Comparison of ENCODE assay signal across 32 mouse cellular contexts in genomic region chr9:99703711-99704110, GRCm38 (mm10). TPM values are rescaled to one million over a fixed set of nuclear protein-coding genes. Genes with fewer than 3 reads are reported as not detected.
DNase-seq lines count a peak whose midpoint lies in the region; ATAC-seq and TF ChIP-seq lines count a peak whose summit lies in the region.
"Had no signal": no experiment of that assay in that cellular context is flagged by ENCODE, and none has a peak within 500 bp of the region (broad histone marks: within the 10 kb centered on the region; RNA-seq: fewer than 3 reads in every experiment).

No protein-coding gene starts in this region.

- no peak for TF ChIP-seq CTCF in lung, adult 2 months (IDR thresholded peaks at IDR 0.05; ENCODE audit: insufficient read depth, low read length)
- TF ChIP-seq CTCF in stomach, postnatal 0 days (IDR thresholded peaks at IDR 0.05; ENCODE audit: low read depth) = no peak

- H3K27ac ChIP-seq in stomach, postnatal 0 days (replicated peaks) = peak overlapping the region; percentile 70
- H3K27ac ChIP-seq: gastrocnemius, adult 2 months; heart, embryonic 15.5 days; hindbrain, embryonic 10.5 days; hindbrain, embryonic 13.5 days; hindbrain, postnatal 0 days had no signal

- no peak overlapping the region for H3K4me2 ChIP-seq in stomach, postnatal 0 days (replicated peaks; ENCODE audit: low read depth)
- H3K4me2 ChIP-seq: heart, embryonic 12.5 days; heart, embryonic 15.5 days; hindbrain, embryonic 13.5 days had no signal

- H3K36me3 ChIP-seq in stomach, postnatal 0 days (ENCODE audit: control insufficient read depth, insufficient read depth, low read length) = no peaks in the 10 kb centered on the region
- H3K36me3 ChIP-seq: G1E; heart, embryonic 12.5 days; heart, embryonic 15.5 days; hindbrain, embryonic 10.5 days; hindbrain, embryonic 13.5 days had no signal

- ATAC-seq in stomach, postnatal 0 days (ENCODE audit: low FRiP score, low TSS enrichment) = 0 out of 2 replicates have a peak, but pooled peaks have one; percentile 3
- no peak for ATAC-seq in erythroid progenitor cell, adult 5-6 weeks (replicated peaks; ENCODE audit: low FRiP score, poor library complexity, severe bottlenecking)
- ATAC-seq: forebrain, embryonic 14.5 days; forebrain, postnatal 0 days; hindbrain, postnatal 0 days; Patski had no signal

- 62% methylated on average over 6 of the region's 6 CpGs for whole genome bisulfite sequencing in lung, adult 2 months
- 57% methylated on average over 6 of the region's 6 CpGs for whole genome bisulfite sequencing in stomach, postnatal 0 days

- no peak overlapping the region for H3K9ac ChIP-seq in stomach, postnatal 0 days (ENCODE audit: low read length)
- H3K9ac ChIP-seq: forebrain, postnatal 0 days; heart, embryonic 12.5 days; heart, embryonic 15.5 days; hindbrain, embryonic 13.5 days had no signal

- peak; percentile 19 to 50 for DNase-seq in lung, adult 18-20 months
- no peak for DNase-seq in lung, adult 2 months
- peak; percentile 40 for DNase-seq in 3T3-L1 (ENCODE audit: low read depth, low spot score)
- DNase-seq in lung, postnatal 25 days (ENCODE audit: low spot score) = peak; percentile 48
- no peak for DNase-seq in stomach, postnatal 0 days (ENCODE audit: low spot score)
- DNase-seq in layer of hippocampus, adult 11-12 months (ENCODE audit: low spot score) = no peak
- DNase-seq: adrenal gland, postnatal 14 days; B cell, adult 2 months; cerebellum, adult 11-12 months; cerebellum, adult 8-10 months; cerebellum, postnatal 10 days; forebrain, postnatal 0 days; gastrocnemius, adult 2 months; gastrocnemius, postnatal 14 days; heart, postnatal 10 days; heart, postnatal 36 days had no signal

- no peak overlapping the region for H3K4me3 ChIP-seq in lung, adult 2 months (replicated peaks; ENCODE audit: extremely low read depth, low read depth, low read length)
- no peak overlapping the region for H3K4me3 ChIP-seq in stomach, postnatal 0 days (ENCODE audit: low read depth, low read length)
- H3K4me3 ChIP-seq: gastrocnemius, adult 2 months; heart, embryonic 12.5 days; heart, embryonic 15.5 days; hindbrain, embryonic 10.5 days; hindbrain, embryonic 13.5 days had no signal

- TF ChIP-seq POLR2A in lung, adult 2 months (IDR thresholded peaks at IDR 0.05; ENCODE audit: borderline replicate concordance, extremely low read depth, low read depth, low read length) = no peak

- no peaks in the 10 kb centered on the region for H3K27me3 ChIP-seq in stomach, postnatal 0 days (ENCODE audit: control insufficient read depth, insufficient read depth, low read length)
- H3K27me3 ChIP-seq: heart, embryonic 12.5 days; heart, embryonic 15.5 days; hindbrain, embryonic 13.5 days; Patski had no signal

- peaks cover 4% of the 10 kb centered on the region; the same call in 1 of the 2 replicates for H3K4me1 ChIP-seq in lung, adult 2 months (ENCODE audit: control insufficient read depth, insufficient read depth, low read length)
- H3K4me1 ChIP-seq in stomach, postnatal 0 days (replicated peaks; ENCODE audit: control insufficient read depth, insufficient read depth) = no peaks in the 10 kb centered on the region
- H3K4me1 ChIP-seq: heart, embryonic 15.5 days; hindbrain, embryonic 10.5 days; hindbrain, embryonic 13.5 days had no signal

- no peaks in the 10 kb centered on the region for H3K9me3 ChIP-seq in stomach, postnatal 0 days (ENCODE audit: control insufficient read depth, low read length)
- H3K9me3 ChIP-seq: heart, embryonic 12.5 days; heart, embryonic 15.5 days; hindbrain, embryonic 10.5 days; hindbrain, embryonic 13.5 days had no signal

- TF ChIP-seq EP300 in stomach, postnatal 0 days (optimal IDR thresholded peaks at IDR 0.05) = no peak

RNA-seq across cellular contexts. Expression of gene Cldn18, which starts 13.4 kb away (rescaled TPM):
- 532 and 587 TPM in 2 replicates for polyA plus RNA-seq in lung, adult 2 months (2012; rRNA removed)
- polyA plus RNA-seq in stomach, postnatal 0 days (2015; fragmentation: Nextera tagmentation; extraction: Ambion mirVana) = 591 and 619 TPM in 2 replicates
- total RNA-seq in erythroid progenitor cell, adult 5-6 weeks (2015; ENCODE audit: low replicate concordance) = 0.36 TPM in 1 of 2 replicates, not detected in the other
- total RNA-seq in erythroid progenitor cell, adult 5-6 weeks (2017; ENCODE audit: low replicate concordance) = not detected in 2 replicates
- total RNA-seq: adrenal gland, adult 18-20 months; adrenal gland, postnatal 14 days; CH12.LX; forebrain, postnatal 0 days; gastrocnemius, adult 2 months; gastrocnemius, postnatal 14 days; heart, postnatal 10 days; heart, postnatal 36 days; hindbrain, postnatal 0 days had no signal
- polyA plus RNA-seq: brain, embryonic 14.5 days; embryonic facial prominence, embryonic 11.5 days; embryonic facial prominence, embryonic 14.5 days; forebrain, embryonic 11.5 days; forebrain, embryonic 14.5 days; forebrain, postnatal 0 days; frontal cortex, adult 2 months; G1E; heart, embryonic 12.5 days; hindbrain, embryonic 10.5 days; hindbrain, postnatal 0 days; Patski had no signal

Comparison
In these comparisons a context has a peak if more than half of its experiments do, and no peak if none do; other contexts are left out.
1. DNase-seq: peak in lung, adult 18-20 months (2 of 2), 3T3-L1 (single experiment) and lung, postnatal 25 days (single experiment); none in lung, adult 2 months (single experiment), stomach, postnatal 0 days (single experiment) and layer of hippocampus, adult 11-12 months (single experiment).